17 mouse cellular contexts compared by ENCODE assay signal in genomic region chr17:12431707-12432106, GRCm38 (mm10). TPM values are rescaled to one million over a fixed set of nuclear protein-coding genes. Genes with fewer than 3 reads are reported as not detected.
DNase-seq lines count a peak whose midpoint lies in the region; ATAC-seq and TF ChIP-seq lines count a peak whose summit lies in the region.
"Had no signal": no experiment of that assay in that cellular context is flagged by ENCODE, and none has a peak within 500 bp of the region (broad histone marks: within the 10 kb centered on the region; RNA-seq: fewer than 3 reads in every experiment).

No protein-coding gene starts in this region.

- H3K9ac ChIP-seq in forebrain, embryonic 15.5 days (replicated peaks), result no peak overlapping the region
- no peak overlapping the region for H3K9ac ChIP-seq in forebrain, embryonic 11.5 days (ENCODE audit: low read length)
- H3K9ac ChIP-seq: embryonic facial prominence, embryonic 13.5 days; limb, embryonic 15.5 days had no signal

- no peaks in the 10 kb centered on the region for H3K4me1 ChIP-seq in forebrain, embryonic 15.5 days
- H3K4me1 ChIP-seq in forebrain, embryonic 11.5 days (replicated peaks; ENCODE audit: control insufficient read depth, insufficient read depth, low read length), result no peaks in the 10 kb centered on the region
- H3K4me1 ChIP-seq: limb, embryonic 15.5 days had no signal

- H3K36me3 ChIP-seq in forebrain, embryonic 15.5 days, result no peaks in the 10 kb centered on the region
- H3K36me3 ChIP-seq in forebrain, embryonic 11.5 days (ENCODE audit: control insufficient read depth, insufficient read depth, low read length), result no peaks in the 10 kb centered on the region
- H3K36me3 ChIP-seq: embryonic facial prominence, embryonic 13.5 days; limb, embryonic 15.5 days had no signal

- no peak for DNase-seq in forebrain, embryonic 11.5 days (ENCODE audit: low spot score)
- DNase-seq in left cerebral cortex, adult 2 months (ENCODE audit: extremely low spot score in 1 of 2, low spot score in 2 of 2), result no peak
- DNase-seq in left cerebral cortex, postnatal 10 days (ENCODE audit: extremely low spot score in 1 of 2, low spot score in 2 of 2), result no peak
- DNase-seq in brain, embryonic 14.5 days (ENCODE audit: low read depth), result peak; percentile 37
- peak; percentile 23 to 32 for DNase-seq in left cerebral cortex, postnatal 36 days (ENCODE audit: low spot score in 2 of 2)
- DNase-seq in gastrocnemius, postnatal 14 days, result no peak
- DNase-seq: cerebellum, adult 11 months; gastrocnemius, postnatal 25 days; heart, postnatal 14 days; lung, postnatal 4 days; thymus, postnatal 25 days had no signal

- TF ChIP-seq POLR2A in brain, embryonic 14.5 days (IDR thresholded peaks at IDR 0.05; ENCODE audit: borderline replicate concordance, extremely low read depth, insufficient read depth, insufficient read length, poor library complexity, severe bottlenecking), result no peak

- no peak; the same call in 1 of the 2 replicates for TF ChIP-seq CTCF in left cerebral cortex, adult 2 months (IDR thresholded peaks at IDR 0.05)
- TF ChIP-seq CTCF in brain, embryonic 14.5 days (IDR thresholded peaks at IDR 0.05; ENCODE audit: borderline replicate concordance, extremely low read depth, insufficient read depth, insufficient read length), result no peak

- intact Hi-C loops in left cerebral cortex, adult 2 months (cut with DNase I), result loop anchor here (1.0 kb wide), 1 partner anchor 35 kb away; no protein-coding TSS in a partner anchor
- intact Hi-C loops in left cerebral cortex, postnatal 10 days (cut with DNase I), result no loop called here
- intact Hi-C loops in left cerebral cortex, postnatal 36 days (cut with DNase I), result no loop called here
- intact Hi-C loops in gastrocnemius, postnatal 14 days (cut with DNase I; ENCODE audit: low total_unique reads), result no loop called here

- no peak overlapping the region for H3K4me2 ChIP-seq in forebrain, embryonic 15.5 days (replicated peaks)
- H3K4me2 ChIP-seq in forebrain, embryonic 11.5 days (ENCODE audit: low read depth, low read length, severe bottlenecking), result no peak overlapping the region
- H3K4me2 ChIP-seq: embryonic facial prominence, embryonic 13.5 days; limb, embryonic 15.5 days had no signal

- 0 out of 2 replicates have a peak overlapping the region, but pooled peaks have one; percentile 2 for H3K27ac ChIP-seq in forebrain, embryonic 15.5 days (replicated peaks)
- H3K27ac ChIP-seq in forebrain, embryonic 11.5 days (ENCODE audit: low read depth, low read length), result no peak overlapping the region
- H3K27ac ChIP-seq in left cerebral cortex, adult 2 months, result peak overlapping the region; percentile 65
- H3K27ac ChIP-seq: embryonic facial prominence, embryonic 13.5 days; limb, embryonic 15.5 days had no signal

- no peak overlapping the region for H3K4me3 ChIP-seq in forebrain, embryonic 15.5 days
- H3K4me3 ChIP-seq in forebrain, embryonic 11.5 days (ENCODE audit: low read depth, low read length), result no peak overlapping the region
- no peak overlapping the region for H3K4me3 ChIP-seq in left cerebral cortex, adult 2 months
- H3K4me3 ChIP-seq: embryonic facial prominence, embryonic 13.5 days; limb, embryonic 15.5 days had no signal

- WGBS in forebrain, embryonic 15.5 days, result 65% methylated on average over 5 of the region's 5 CpGs
- 76% methylated on average over 5 of the region's 5 CpGs for WGBS in forebrain, embryonic 11.5 days

- H3K9me3 ChIP-seq in forebrain, embryonic 15.5 days, result no peaks in the 10 kb centered on the region
- H3K9me3 ChIP-seq in forebrain, embryonic 11.5 days (ENCODE audit: control insufficient read depth, low read length), result no peaks in the 10 kb centered on the region
- H3K9me3 ChIP-seq: embryonic facial prominence, embryonic 13.5 days; limb, embryonic 15.5 days had no signal

- no peaks in the 10 kb centered on the region for H3K27me3 ChIP-seq in forebrain, embryonic 15.5 days
- no peaks in the 10 kb centered on the region for H3K27me3 ChIP-seq in forebrain, embryonic 11.5 days (ENCODE audit: control insufficient read depth, insufficient read depth, low read length)
- H3K27me3 ChIP-seq: embryonic facial prominence, embryonic 13.5 days; limb, embryonic 15.5 days had no signal

- ATAC-seq in forebrain, embryonic 15.5 days (replicated peaks), result no peak
- ATAC-seq in forebrain, embryonic 11.5 days (replicated peaks; ENCODE audit: low FRiP score), result no peak
- no peak for ATAC-seq in megakaryocyte-erythroid progenitor cell, adult 5-6 weeks (replicated peaks; ENCODE audit: low FRiP score, low TSS enrichment, poor library complexity, severe bottlenecking)

RNA-seq across cellular contexts. Expression of gene Plg, which starts 53.3 kb away (rescaled TPM):
- polyA plus RNA-seq in forebrain, embryonic 15.5 days (2015; fragmentation: Nextera tagmentation; extraction: Ambion mirVana), result 0.23 TPM in 1 of 2 replicates, not detected in the other
- 0.07 TPM in 1 of 2 replicates, not detected in the other for polyA plus RNA-seq in forebrain, embryonic 11.5 days (2014; fragmentation: Nextera tagmentation; extraction: Ambion mirVana)
- under 1 TPM in 1 of 2 experiments, not detected in 1; 0.11 TPM for total RNA-seq in left cerebral cortex, adult 2 months (2021)
- not detected for total RNA-seq in left cerebral cortex, postnatal 10 days (2021)
- polyA plus RNA-seq in brain, embryonic 14.5 days (2012; rRNA removed), result 0.10 and 0.16 TPM in 2 replicates
- under 1 TPM in 1 of 2 experiments, not detected in 1; 0.18 TPM for total RNA-seq in left cerebral cortex, postnatal 36 days (2021)
- total RNA-seq in megakaryocyte-erythroid progenitor cell, adult 5-6 weeks (2014; fragmentation: Nextera tagmentation), result not detected in 2 replicates
- total RNA-seq in megakaryocyte-erythroid progenitor cell, adult 5-6 weeks (2017), result not detected in 2 replicates
- not detected for total RNA-seq in gastrocnemius, postnatal 14 days (2021)
- total RNA-seq: gastrocnemius, postnatal 25 days; heart, postnatal 14 days; MEL had no signal
- polyA plus RNA-seq: embryonic facial prominence, embryonic 13.5 days; small intestine, adult 2 months had no signal

Comparison
In these comparisons a context has a peak if more than half of its experiments do, and no peak if none do; other contexts are left out.
1. DNase-seq: peak in brain, embryonic 14.5 days (single experiment) and left cerebral cortex, postnatal 36 days (2 of 2); none in forebrain, embryonic 11.5 days (single experiment), left cerebral cortex, adult 2 months (0 of 2), left cerebral cortex, postnatal 10 days (0 of 2) and gastrocnemius, postnatal 14 days (single experiment).